Mouse (Mus musculus): ENCODE results near the gene Cd37. TPM values are rescaled to one million over a fixed set of nuclear protein-coding genes. Genes with fewer than 3 reads are reported as not detected.

Gene Cd37
- total and polyA plus RNA-seq, 2 experiments from 2014 or later = 2.3 TPM; not detected in 1

DNA sequence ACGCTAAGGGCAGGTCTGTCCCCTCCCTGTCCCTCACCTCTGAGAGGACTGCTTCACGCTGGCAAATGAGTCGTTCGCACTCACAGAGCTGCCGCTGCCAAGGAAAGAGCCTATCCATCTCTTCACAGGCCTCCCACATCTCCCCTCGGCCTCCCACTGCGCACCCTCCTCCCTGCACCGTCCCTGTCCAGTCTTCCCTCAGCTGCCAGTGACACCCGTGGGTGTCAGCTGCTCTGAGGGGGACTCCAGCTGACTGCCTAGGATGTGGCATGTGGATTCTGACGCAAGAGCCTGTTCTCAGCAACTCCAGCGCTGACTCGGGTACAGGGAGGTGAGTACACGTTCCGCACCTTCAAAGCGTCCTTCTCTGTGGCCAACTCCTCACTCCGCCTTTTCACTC is 49.3 kb downstream of the Cd37 start:
- H3K4me3 ChIP-seq (ENCODE audit: low read depth, low read length) = no peak overlapping the region
- ATAC-seq (ENCODE audit: insufficient read depth, low read depth) = no peak
- peaks cover 45% of the 10 kb centered on the region for H3K27me3 ChIP-seq (ENCODE audit: control insufficient read depth, insufficient read depth, low read length)
- H3K9ac ChIP-seq (replicated peaks; ENCODE audit: low read depth, low read length) = no peak overlapping the region
- H3K9me3 ChIP-seq (replicated peaks; ENCODE audit: control insufficient read depth, low read length) = no peaks in the 10 kb centered on the region
- no peak for TF ChIP-seq EP300 (IDR thresholded peaks at IDR 0.05; ENCODE audit: low read depth)
- no peak for TF ChIP-seq CTCF (IDR thresholded peaks at IDR 0.05; ENCODE audit: low read depth)
- no peak overlapping the region for H3K4me2 ChIP-seq (ENCODE audit: low read depth, low read length)
- 51% methylated on average over 16 of the region's 16 CpGs for WGBS
- no peaks in the 10 kb centered on the region for H3K36me3 ChIP-seq (replicated peaks; ENCODE audit: control insufficient read depth, insufficient read depth, low read length)
- H3K4me1 ChIP-seq (ENCODE audit: control insufficient read depth, insufficient read depth) = no peaks in the 10 kb centered on the region
- no peak for DNase-seq (ENCODE audit: low spot score)
- no peak overlapping the region for H3K27ac ChIP-seq (ENCODE audit: low read depth)

GRCm38 (mm10) chr7:45185921-45186320 is 53.0 kb downstream of the Cd37 start:
- H3K4me3 ChIP-seq (ENCODE audit: low read depth, low read length) = no peak overlapping the region
- H3K27me3 ChIP-seq (ENCODE audit: control insufficient read depth, insufficient read depth, low read length) = peaks cover 82% of the 10 kb centered on the region
- no peaks in the 10 kb centered on the region for H3K9me3 ChIP-seq (replicated peaks; ENCODE audit: control insufficient read depth, low read length)
- H3K36me3 ChIP-seq (replicated peaks; ENCODE audit: control insufficient read depth, insufficient read depth, low read length) = no peaks in the 10 kb centered on the region
- no peak overlapping the region for H3K4me2 ChIP-seq (ENCODE audit: low read depth, low read length)
- H3K27ac ChIP-seq (ENCODE audit: low read depth) = no peak overlapping the region
- TF ChIP-seq CTCF (IDR thresholded peaks at IDR 0.05; ENCODE audit: low read depth) = no peak
- TF ChIP-seq EP300 (IDR thresholded peaks at IDR 0.05; ENCODE audit: low read depth) = no peak
- no peak overlapping the region for H3K9ac ChIP-seq (replicated peaks; ENCODE audit: low read depth, low read length)
- ATAC-seq (ENCODE audit: insufficient read depth, low read depth) (no peak), DNase-seq (ENCODE audit: low spot score) (no peak)
- 69% methylated on average over 7 of the region's 7 CpGs for WGBS
- 0 out of 2 replicates have a peak, but pooled peaks cover 7% of the 10 kb centered on the region for H3K4me1 ChIP-seq (ENCODE audit: control insufficient read depth, insufficient read depth)

DNA sequence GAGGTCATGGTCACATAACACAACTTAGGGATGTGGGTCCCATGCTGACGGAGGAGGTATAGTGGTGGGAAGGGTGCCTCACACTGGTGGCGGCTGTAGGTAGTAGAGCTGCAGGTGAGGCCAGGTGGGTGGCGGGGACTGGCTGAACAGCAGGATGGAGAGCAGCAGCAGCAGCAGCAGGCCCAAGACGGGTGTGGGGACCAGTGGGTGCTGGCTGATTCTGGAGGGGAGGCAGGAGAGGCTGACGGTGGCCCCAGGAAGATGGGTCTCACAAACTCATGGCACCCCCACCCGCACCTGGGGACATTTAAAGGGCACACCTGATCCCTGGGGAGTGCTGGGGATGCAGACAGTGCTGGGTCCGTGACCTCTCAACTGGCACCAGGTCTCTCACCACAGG is 55.2 kb downstream of the Cd37 start:
- DNase-seq (ENCODE audit: low spot score) (no peak), ATAC-seq (ENCODE audit: insufficient read depth, low read depth) (no peak)
- H3K4me2 ChIP-seq (ENCODE audit: low read depth, low read length) = no peak overlapping the region
- no peak overlapping the region for H3K27ac ChIP-seq (ENCODE audit: low read depth)
- 0 out of 2 replicates have a peak, but pooled peaks cover 7% of the 10 kb centered on the region for H3K4me1 ChIP-seq (ENCODE audit: control insufficient read depth, insufficient read depth)
- H3K9me3 ChIP-seq (replicated peaks; ENCODE audit: control insufficient read depth, low read length) = no peaks in the 10 kb centered on the region
- TF ChIP-seq CTCF (IDR thresholded peaks at IDR 0.05; ENCODE audit: low read depth) (no peak), EP300 (IDR thresholded peaks at IDR 0.05; ENCODE audit: low read depth) (no peak)
- H3K36me3 ChIP-seq (replicated peaks; ENCODE audit: control insufficient read depth, insufficient read depth, low read length) = no peaks in the 10 kb centered on the region
- no peak overlapping the region for H3K4me3 ChIP-seq (ENCODE audit: low read depth, low read length)
- no peak overlapping the region for H3K9ac ChIP-seq (replicated peaks; ENCODE audit: low read depth, low read length)
- WGBS = 68% methylated on average over 7 of the region's 7 CpGs
- peaks cover 92% of the 10 kb centered on the region for H3K27me3 ChIP-seq (ENCODE audit: control insufficient read depth, insufficient read depth, low read length)

Other genes starting within 250 kb of the Cd37 start
Only the 30 nearest of the 38 such genes appear.
- 5.4 and 12.5 TPM in 2 replicates for gene Prr12, start 186.2 kb downstream of the Cd37 start, total RNA-seq (2014; rRNA removed; ENCODE audit: low replicate concordance)
- 3.8 TPM in 2 replicates for gene Prr12, start 186.2 kb downstream of the Cd37 start, polyA plus RNA-seq (2015; fragmentation: Nextera tagmentation; extraction: Ambion mirVana)
- gene Nosip, start 176.7 kb downstream of the Cd37 start, total RNA-seq (2014; rRNA removed; ENCODE audit: low replicate concordance) = 21.5 and 73.9 TPM in 2 replicates
- gene Nosip, start 176.7 kb downstream of the Cd37 start, polyA plus RNA-seq (2015; fragmentation: Nextera tagmentation; extraction: Ambion mirVana) = 38.2 and 43.7 TPM in 2 replicates
- 8.3 and 22.0 TPM in 2 replicates for gene Prrg2, start 176.4 kb downstream of the Cd37 start, total RNA-seq (2014; rRNA removed; ENCODE audit: low replicate concordance)
- 12.4 and 13.3 TPM in 2 replicates for gene Prrg2, start 176.4 kb downstream of the Cd37 start, polyA plus RNA-seq (2015; fragmentation: Nextera tagmentation; extraction: Ambion mirVana)
- gene Rcn3, start 146.9 kb downstream of the Cd37 start, total RNA-seq (2014; rRNA removed; ENCODE audit: low replicate concordance) = 125 and 141 TPM in 2 replicates
- gene Rcn3, start 146.9 kb downstream of the Cd37 start, polyA plus RNA-seq (2015; fragmentation: Nextera tagmentation; extraction: Ambion mirVana) = 100 and 108 TPM in 2 replicates
- 48.9 and 51.6 TPM in 2 replicates for gene Fcgrt, start 135.3 kb downstream of the Cd37 start, total RNA-seq (2014; rRNA removed; ENCODE audit: low replicate concordance)
- 59.5 and 67.9 TPM in 2 replicates for gene Fcgrt, start 135.3 kb downstream of the Cd37 start, polyA plus RNA-seq (2015; fragmentation: Nextera tagmentation; extraction: Ambion mirVana)
- gene Rps11, start 114.7 kb downstream of the Cd37 start, total RNA-seq (2014; rRNA removed; ENCODE audit: low replicate concordance) = 1,106 and 1,247 TPM in 2 replicates
- 730 and 757 TPM in 2 replicates for gene Rps11, start 114.7 kb downstream of the Cd37 start, polyA plus RNA-seq (2015; fragmentation: Nextera tagmentation; extraction: Ambion mirVana)
- gene Rpl13a, start 110.4 kb downstream of the Cd37 start, total RNA-seq (2014; rRNA removed; ENCODE audit: low replicate concordance) = 1,443 and 1,972 TPM in 2 replicates
- 780 and 809 TPM in 2 replicates for gene Rpl13a, start 110.4 kb downstream of the Cd37 start, polyA plus RNA-seq (2015; fragmentation: Nextera tagmentation; extraction: Ambion mirVana)
- gene Gm45713, start 102.9 kb downstream of the Cd37 start, total RNA-seq (2014; rRNA removed; ENCODE audit: low replicate concordance) = 0.19 and 0.23 TPM in 2 replicates
- 0.29 and 0.78 TPM in 2 replicates for gene Gm45713, start 102.9 kb downstream of the Cd37 start, polyA plus RNA-seq (2015; fragmentation: Nextera tagmentation; extraction: Ambion mirVana)
- gene Flt3l, start 102.7 kb downstream of the Cd37 start, total RNA-seq (2014; rRNA removed; ENCODE audit: low replicate concordance) = 8.1 and 23.3 TPM in 2 replicates
- gene Flt3l, start 102.7 kb downstream of the Cd37 start, polyA plus RNA-seq (2015; fragmentation: Nextera tagmentation; extraction: Ambion mirVana) = 1.8 and 2.0 TPM in 2 replicates
- 142 and 152 TPM in 2 replicates for gene Pih1d1, start 84.8 kb downstream of the Cd37 start, total RNA-seq (2014; rRNA removed; ENCODE audit: low replicate concordance)
- 56.3 and 60.0 TPM in 2 replicates for gene Pih1d1, start 84.8 kb downstream of the Cd37 start, polyA plus RNA-seq (2015; fragmentation: Nextera tagmentation; extraction: Ambion mirVana)
- 29.2 and 40.1 TPM in 2 replicates for gene Aldh16a1, start 84.5 kb downstream of the Cd37 start, total RNA-seq (2014; rRNA removed; ENCODE audit: low replicate concordance)
- gene Aldh16a1, start 84.5 kb downstream of the Cd37 start, polyA plus RNA-seq (2015; fragmentation: Nextera tagmentation; extraction: Ambion mirVana) = 18.2 and 22.8 TPM in 2 replicates
- 7.5 and 12.7 TPM in 2 replicates for gene Slc17a7, start 75.2 kb downstream of the Cd37 start, total RNA-seq (2014; rRNA removed; ENCODE audit: low replicate concordance)
- gene Slc17a7, start 75.2 kb downstream of the Cd37 start, polyA plus RNA-seq (2015; fragmentation: Nextera tagmentation; extraction: Ambion mirVana) = 4.3 and 5.4 TPM in 2 replicates
- gene Gfy, start 59.5 kb downstream of the Cd37 start, total RNA-seq (2014; rRNA removed; ENCODE audit: low replicate concordance) = not detected in 2 replicates
- not detected in 2 replicates for gene Gfy, start 59.5 kb downstream of the Cd37 start, polyA plus RNA-seq (2015; fragmentation: Nextera tagmentation; extraction: Ambion mirVana)
- not detected in 2 replicates for gene Pth2, start 58.1 kb downstream of the Cd37 start, total RNA-seq (2014; rRNA removed; ENCODE audit: low replicate concordance)
- gene Pth2, start 58.1 kb downstream of the Cd37 start, polyA plus RNA-seq (2015; fragmentation: Nextera tagmentation; extraction: Ambion mirVana) = not detected in 2 replicates
- gene Ccdc155, start 34.2 kb downstream of the Cd37 start, total RNA-seq (2014; rRNA removed; ENCODE audit: low replicate concordance) = not detected in 2 replicates
- gene Ccdc155, start 34.2 kb downstream of the Cd37 start, polyA plus RNA-seq (2015; fragmentation: Nextera tagmentation; extraction: Ambion mirVana) = 0.14 and 0.25 TPM in 2 replicates
- gene Dkkl1, start 27.0 kb downstream of the Cd37 start, total RNA-seq (2014; rRNA removed; ENCODE audit: low replicate concordance) = not detected in 2 replicates
- 0.27 TPM in 1 of 2 replicates, not detected in the other for gene Dkkl1, start 27.0 kb downstream of the Cd37 start, polyA plus RNA-seq (2015; fragmentation: Nextera tagmentation; extraction: Ambion mirVana)
- gene Tead2, start 23.4 kb downstream of the Cd37 start, total RNA-seq (2014; rRNA removed; ENCODE audit: low replicate concordance) = 50.6 and 72.2 TPM in 2 replicates
- 41.1 and 42.8 TPM in 2 replicates for gene Tead2, start 23.4 kb downstream of the Cd37 start, polyA plus RNA-seq (2015; fragmentation: Nextera tagmentation; extraction: Ambion mirVana)
- gene Slc6a16, start 2.0 kb upstream of the Cd37 start, total RNA-seq (2014; rRNA removed; ENCODE audit: low replicate concordance) = not detected in 2 replicates
- 0.10 TPM in 1 of 2 replicates, not detected in the other for gene Slc6a16, start 2.0 kb upstream of the Cd37 start, polyA plus RNA-seq (2015; fragmentation: Nextera tagmentation; extraction: Ambion mirVana)
- not detected in 2 replicates for gene Slc6a21, start 38.4 kb upstream of the Cd37 start, total RNA-seq (2014; rRNA removed; ENCODE audit: low replicate concordance)
- not detected in 2 replicates for gene Slc6a21, start 38.4 kb upstream of the Cd37 start, polyA plus RNA-seq (2015; fragmentation: Nextera tagmentation; extraction: Ambion mirVana)
- gene Trpm4, start 94.7 kb upstream of the Cd37 start, total RNA-seq (2014; rRNA removed; ENCODE audit: low replicate concordance) = 15.8 and 44.0 TPM in 2 replicates
- gene Trpm4, start 94.7 kb upstream of the Cd37 start, polyA plus RNA-seq (2015; fragmentation: Nextera tagmentation; extraction: Ambion mirVana) = 14.2 and 15.2 TPM in 2 replicates
- 38.8 and 39.7 TPM in 2 replicates for gene Hrc, start 96.2 kb upstream of the Cd37 start, total RNA-seq (2014; rRNA removed; ENCODE audit: low replicate concordance)
- 43.8 and 45.9 TPM in 2 replicates for gene Hrc, start 96.2 kb upstream of the Cd37 start, polyA plus RNA-seq (2015; fragmentation: Nextera tagmentation; extraction: Ambion mirVana)
- gene Ppfia3, start 127.9 kb upstream of the Cd37 start, total RNA-seq (2014; rRNA removed; ENCODE audit: low replicate concordance) = 0.15 and 1.8 TPM in 2 replicates
- gene Ppfia3, start 127.9 kb upstream of the Cd37 start, polyA plus RNA-seq (2015; fragmentation: Nextera tagmentation; extraction: Ambion mirVana) = 0.58 and 0.68 TPM in 2 replicates
- gene Lin7b, start 131.5 kb upstream of the Cd37 start, total RNA-seq (2014; rRNA removed; ENCODE audit: low replicate concordance) = 0.46 TPM in 1 of 2 replicates, not detected in the other
- gene Lin7b, start 131.5 kb upstream of the Cd37 start, polyA plus RNA-seq (2015; fragmentation: Nextera tagmentation; extraction: Ambion mirVana) = 2.2 and 2.3 TPM in 2 replicates
- 141 and 162 TPM in 2 replicates for gene Snrnp70, start 156.6 kb upstream of the Cd37 start, total RNA-seq (2014; rRNA removed; ENCODE audit: low replicate concordance)
- 79.7 and 80.3 TPM in 2 replicates for gene Snrnp70, start 156.6 kb upstream of the Cd37 start, polyA plus RNA-seq (2015; fragmentation: Nextera tagmentation; extraction: Ambion mirVana)
- gene Kcna7, start 166.5 kb upstream of the Cd37 start, total RNA-seq (2014; rRNA removed; ENCODE audit: low replicate concordance) = 1.4 and 4.6 TPM in 2 replicates
- 0.42 and 0.54 TPM in 2 replicates for gene Kcna7, start 166.5 kb upstream of the Cd37 start, polyA plus RNA-seq (2015; fragmentation: Nextera tagmentation; extraction: Ambion mirVana)
- 2.2 TPM in 1 of 2 replicates, not detected in the other for gene Ntf5, start 174.6 kb upstream of the Cd37 start, total RNA-seq (2014; rRNA removed; ENCODE audit: low replicate concordance)
- gene Ntf5, start 174.6 kb upstream of the Cd37 start, polyA plus RNA-seq (2015; fragmentation: Nextera tagmentation; extraction: Ambion mirVana) = 0.15 and 0.21 TPM in 2 replicates
- 0.27 TPM in 1 of 2 replicates, not detected in the other for gene Lhb, start 181.7 kb upstream of the Cd37 start, total RNA-seq (2014; rRNA removed; ENCODE audit: low replicate concordance)
- not detected in 2 replicates for gene Lhb, start 181.7 kb upstream of the Cd37 start, polyA plus RNA-seq (2015; fragmentation: Nextera tagmentation; extraction: Ambion mirVana)
- 109 and 123 TPM in 2 replicates for gene Gys1, start 195.7 kb upstream of the Cd37 start, total RNA-seq (2014; rRNA removed; ENCODE audit: low replicate concordance)
- gene Gys1, start 195.7 kb upstream of the Cd37 start, polyA plus RNA-seq (2015; fragmentation: Nextera tagmentation; extraction: Ambion mirVana) = 68.3 and 70.4 TPM in 2 replicates
- gene Ruvbl2, start 199.0 kb upstream of the Cd37 start, total RNA-seq (2014; rRNA removed; ENCODE audit: low replicate concordance) = 76.9 and 106 TPM in 2 replicates
- 31.0 and 34.2 TPM in 2 replicates for gene Ruvbl2, start 199.0 kb upstream of the Cd37 start, polyA plus RNA-seq (2015; fragmentation: Nextera tagmentation; extraction: Ambion mirVana)
- 1,107 and 1,211 TPM in 2 replicates for gene Ftl1, start 220.8 kb upstream of the Cd37 start, total RNA-seq (2014; rRNA removed; ENCODE audit: low replicate concordance)
- gene Ftl1, start 220.8 kb upstream of the Cd37 start, polyA plus RNA-seq (2015; fragmentation: Nextera tagmentation; extraction: Ambion mirVana) = 2,163 and 2,221 TPM in 2 replicates

Data from heart, postnatal 0 days (tissue).